ENCODE assay signal across 8 mouse cellular contexts in the genomic region with DNA sequence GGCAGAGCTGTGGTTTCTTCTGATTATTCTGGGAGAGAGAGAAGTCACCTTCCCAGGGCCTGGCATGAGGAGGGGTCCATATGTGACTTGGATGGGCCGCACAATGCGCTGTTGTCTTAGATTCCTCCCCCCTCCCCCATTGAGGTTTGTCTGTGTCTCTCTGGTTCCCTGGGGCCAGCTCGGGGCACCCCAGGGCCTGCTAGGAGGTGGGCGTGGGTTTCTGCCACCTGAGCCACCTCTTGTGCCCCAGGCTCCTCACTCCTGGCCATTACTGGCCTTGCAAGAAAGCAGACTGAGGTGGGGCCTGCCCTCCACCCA. TPM values are rescaled to one million over a fixed set of nuclear protein-coding genes. Genes with fewer than 3 reads are reported as not detected.
DNase-seq lines count a peak whose midpoint lies in the region; ATAC-seq and TF ChIP-seq lines count a peak whose summit lies in the region.

No protein-coding gene starts in this region.

- ATAC-seq in neural tube, embryonic 14.5 days (ENCODE audit: low read depth) = no peak

- no peak for TF ChIP-seq CTCF in liver, adult 2 months (IDR thresholded peaks at IDR 0.05; ENCODE audit: low read depth, low read length)
- no peak for TF ChIP-seq CTCF in embryonic fibroblast, embryonic 13.5 days (IDR thresholded peaks at IDR 0.05; ENCODE audit: borderline replicate concordance, insufficient read depth, low read length)

- H3K27ac ChIP-seq in liver, adult 2 months (replicated peaks; ENCODE audit: insufficient read depth, low read depth, low read length) = peak overlapping the region; percentile 19
- H3K27ac ChIP-seq in embryonic fibroblast, embryonic 13.5 days (ENCODE audit: insufficient read depth, low read length) = no peak overlapping the region
- H3K27ac ChIP-seq in limb, embryonic 10.5 days = peak overlapping the region; percentile 38; the same call in 1 of the 2 replicates
- H3K27ac ChIP-seq in neural tube, embryonic 14.5 days (ENCODE audit: low read depth, low read length) = no peak overlapping the region

- peak overlapping the region; percentile 73; the same call in 1 of the 2 replicates for H3K4me2 ChIP-seq in neural tube, embryonic 14.5 days (ENCODE audit: low read depth, low read length)

- WGBS in liver, adult 2 months = 53% methylated on average over 4 of the region's 4 CpGs
- WGBS in limb, embryonic 10.5 days = 79% methylated on average over 4 of the region's 4 CpGs
- WGBS in neural tube, embryonic 14.5 days = 72% methylated on average over 4 of the region's 4 CpGs

- H3K36me3 ChIP-seq in liver, adult 2 months (ENCODE audit: control insufficient read depth, insufficient read depth, low read length) = 0 out of 2 replicates have a peak, but pooled peaks cover 2% of the 10 kb centered on the region
- H3K36me3 ChIP-seq in limb, embryonic 10.5 days = peaks cover 40% of the 10 kb centered on the region
- H3K36me3 ChIP-seq in neural tube, embryonic 14.5 days (ENCODE audit: control insufficient read depth, insufficient read depth, low read length) = peaks cover 5% of the 10 kb centered on the region

- H3K9me3 ChIP-seq in limb, embryonic 10.5 days (replicated peaks) = no peaks in the 10 kb centered on the region
- no peaks in the 10 kb centered on the region for H3K9me3 ChIP-seq in neural tube, embryonic 14.5 days (ENCODE audit: control insufficient read depth, low read length)

- peaks cover 67% of the 10 kb centered on the region for H3K79me2 ChIP-seq in liver, adult 2 months (ENCODE audit: control insufficient read depth, insufficient read depth, low read length)

- H3K4me3 ChIP-seq in liver, adult 2 months (ENCODE audit: insufficient read depth, low read depth, low read length) = peak overlapping the region; percentile 5; the same call in 1 of the 2 replicates
- peak overlapping the region; percentile 85 for H3K4me3 ChIP-seq in embryonic fibroblast, embryonic 13.5 days (ENCODE audit: insufficient read depth, low read length)
- H3K4me3 ChIP-seq in limb, embryonic 10.5 days = peak overlapping the region; percentile 91
- H3K4me3 ChIP-seq in neural tube, embryonic 14.5 days (ENCODE audit: low read depth, low read length) = no peak overlapping the region

- no peak for DNase-seq in liver, adult 2 months (ENCODE audit: extremely low read depth, low read depth, low spot score)
- no peak for DNase-seq in liver
- DNase-seq in limb, embryonic 10.5 days (ENCODE audit: low spot score) = no peak
- no peak for DNase-seq in layer of hippocampus, adult 8-10 months (ENCODE audit: low spot score in 2 of 2)
- DNase-seq in kidney, adult 11 months = no peak
- no peak for DNase-seq in urinary bladder, adult 2 months (ENCODE audit: low spot score)

- peaks cover 22% of the 10 kb centered on the region for H3K4me1 ChIP-seq in liver, adult 2 months (ENCODE audit: control insufficient read depth, insufficient read depth, low read length)
- H3K4me1 ChIP-seq in embryonic fibroblast, embryonic 13.5 days (ENCODE audit: control insufficient read depth, insufficient read depth, low read length) = peaks cover 14% of the 10 kb centered on the region
- H3K4me1 ChIP-seq in limb, embryonic 10.5 days = peaks cover 80% of the 10 kb centered on the region
- peaks cover 47% of the 10 kb centered on the region for H3K4me1 ChIP-seq in neural tube, embryonic 14.5 days (ENCODE audit: control insufficient read depth, insufficient read depth, low read length)

- TF ChIP-seq POLR2A in liver, adult 2 months (IDR thresholded peaks at IDR 0.05; ENCODE audit: extremely low read depth, insufficient read depth, low read length) = no peak
- no peak for TF ChIP-seq POLR2A in embryonic fibroblast, embryonic 13.5 days (IDR thresholded peaks at IDR 0.05; ENCODE audit: low read depth, low read length)

- peak overlapping the region; percentile 32 for H3K9ac ChIP-seq in liver, adult 2 months (ENCODE audit: low read depth, low read length)
- no peak overlapping the region for H3K9ac ChIP-seq in neural tube, embryonic 14.5 days (replicated peaks; ENCODE audit: low read depth, low read length)

- H3K27me3 ChIP-seq in liver, adult 2 months (ENCODE audit: control insufficient read depth, insufficient read depth, low read length) = no peaks in the 10 kb centered on the region
- H3K27me3 ChIP-seq in limb, embryonic 10.5 days (ENCODE audit: low read depth, poor library complexity, severe bottlenecking) = peaks cover 16% of the 10 kb centered on the region
- peaks cover 6% of the 10 kb centered on the region; the same call in 1 of the 2 replicates for H3K27me3 ChIP-seq in neural tube, embryonic 14.5 days (ENCODE audit: control insufficient read depth, insufficient read depth, low read length)

RNA-seq across cellular contexts. Expression of gene Zbtb7a, which starts 4.5 kb away (rescaled TPM):
- 10.0 and 14.2 TPM in 2 replicates for total RNA-seq in liver, adult 2 months (2014; rRNA removed)
- polyA plus RNA-seq in liver, adult 2 months (2012; rRNA removed) = 28.6 and 34.0 TPM in 2 replicates
- polyA plus RNA-seq in embryonic fibroblast, embryonic 13.5 days (2011; ENCODE audit: insufficient read length, low read depth, missing spikeins) = 16.9 and 23.5 TPM in 2 replicates
- polyA plus RNA-seq in limb, embryonic 10.5 days (2016; fragmentation: Nextera tagmentation; extraction: Ambion mirVana) = 9.6 and 11.7 TPM in 2 replicates
- polyA plus RNA-seq in neural tube, embryonic 14.5 days (2014; fragmentation: Nextera tagmentation; extraction: Ambion mirVana) = 11.0 and 12.6 TPM in 2 replicates
- total RNA-seq in layer of hippocampus, adult 8-10 months (2022) = 100 to 1,000 TPM in 3 of 4 experiments, 10 to 100 TPM in 1; 94.8 to 118 (median 103) TPM
- polyA plus RNA-seq in urinary bladder, adult 2 months (2012; rRNA removed) = 30.0 and 39.0 TPM in 2 replicates

RNA-seq across cellular contexts. Expression of gene Pias4, which starts 28.2 kb away (rescaled TPM):
- total RNA-seq in liver, adult 2 months (2014; rRNA removed) = 8.9 and 10.1 TPM in 2 replicates
- 17.8 and 22.7 TPM in 2 replicates for polyA plus RNA-seq in liver, adult 2 months (2012; rRNA removed)
- polyA plus RNA-seq in embryonic fibroblast, embryonic 13.5 days (2011; ENCODE audit: insufficient read length, low read depth, missing spikeins) = 25.6 and 27.9 TPM in 2 replicates
- polyA plus RNA-seq in limb, embryonic 10.5 days (2016; fragmentation: Nextera tagmentation; extraction: Ambion mirVana) = 73.6 and 73.9 TPM in 2 replicates
- polyA plus RNA-seq in neural tube, embryonic 14.5 days (2014; fragmentation: Nextera tagmentation; extraction: Ambion mirVana) = 48.4 and 51.4 TPM in 2 replicates
- 10 to 100 TPM; 27.0 to 35.1 (median 31.7) TPM for total RNA-seq in layer of hippocampus, adult 8-10 months (2022)
- polyA plus RNA-seq in urinary bladder, adult 2 months (2012; rRNA removed) = 12.5 and 17.9 TPM in 2 replicates

RNA-seq across cellular contexts. Expression of gene Map2k2, which starts 33.8 kb away (rescaled TPM):
- total RNA-seq in liver, adult 2 months (2014; rRNA removed) = 46.6 and 61.1 TPM in 2 replicates
- 192 and 231 TPM in 2 replicates for polyA plus RNA-seq in liver, adult 2 months (2012; rRNA removed)
- polyA plus RNA-seq in embryonic fibroblast, embryonic 13.5 days (2011; ENCODE audit: insufficient read length, low read depth, missing spikeins) = 61.3 and 69.6 TPM in 2 replicates
- polyA plus RNA-seq in limb, embryonic 10.5 days (2016; fragmentation: Nextera tagmentation; extraction: Ambion mirVana) = 244 and 245 TPM in 2 replicates
- polyA plus RNA-seq in neural tube, embryonic 14.5 days (2014; fragmentation: Nextera tagmentation; extraction: Ambion mirVana) = 219 and 228 TPM in 2 replicates
- 100 to 1,000 TPM; 131 to 151 (median 135) TPM for total RNA-seq in layer of hippocampus, adult 8-10 months (2022)
- 119 TPM in 2 replicates for polyA plus RNA-seq in urinary bladder, adult 2 months (2012; rRNA removed)

RNA-seq across cellular contexts. Expression of gene Eef2, which starts 36.9 kb away (rescaled TPM):
- total RNA-seq in liver, adult 2 months (2014; rRNA removed) = 812 and 946 TPM in 2 replicates
- polyA plus RNA-seq in liver, adult 2 months (2012; rRNA removed) = 1,151 and 1,204 TPM in 2 replicates
- 1,643 and 1,827 TPM in 2 replicates for polyA plus RNA-seq in embryonic fibroblast, embryonic 13.5 days (2011; ENCODE audit: insufficient read length, low read depth, missing spikeins)
- polyA plus RNA-seq in limb, embryonic 10.5 days (2016; fragmentation: Nextera tagmentation; extraction: Ambion mirVana) = 575 and 611 TPM in 2 replicates
- 373 and 452 TPM in 2 replicates for polyA plus RNA-seq in neural tube, embryonic 14.5 days (2014; fragmentation: Nextera tagmentation; extraction: Ambion mirVana)
- total RNA-seq in layer of hippocampus, adult 8-10 months (2022) = 100 to 1,000 TPM; 820 to 960 (median 855) TPM
- polyA plus RNA-seq in urinary bladder, adult 2 months (2012; rRNA removed) = 1,109 and 1,486 TPM in 2 replicates

RNA-seq across cellular contexts. Expression of gene Creb3l3, which starts 40.8 kb away (rescaled TPM):
- 190 and 205 TPM in 2 replicates for total RNA-seq in liver, adult 2 months (2014; rRNA removed)
- 287 and 308 TPM in 2 replicates for polyA plus RNA-seq in liver, adult 2 months (2012; rRNA removed)
- 0.23 TPM in 1 of 2 replicates, not detected in the other for polyA plus RNA-seq in embryonic fibroblast, embryonic 13.5 days (2011; ENCODE audit: insufficient read length, low read depth, missing spikeins)
- polyA plus RNA-seq in limb, embryonic 10.5 days (2016; fragmentation: Nextera tagmentation; extraction: Ambion mirVana) = 0.58 and 0.66 TPM in 2 replicates
- 0.15 and 0.61 TPM in 2 replicates for polyA plus RNA-seq in neural tube, embryonic 14.5 days (2014; fragmentation: Nextera tagmentation; extraction: Ambion mirVana)
- total RNA-seq in layer of hippocampus, adult 8-10 months (2022) = under 1 TPM; 0.19 to 0.80 (median 0.68) TPM
- polyA plus RNA-seq in urinary bladder, adult 2 months (2012; rRNA removed) = 1.1 and 1.2 TPM in 2 replicates

Comparison
In these comparisons a context has a peak if more than half of its experiments do, and no peak if none do; other contexts are left out.
1. H3K27ac ChIP-seq: peak in liver, adult 2 months (single experiment) and limb, embryonic 10.5 days (single experiment); none in embryonic fibroblast, embryonic 13.5 days (single experiment) and neural tube, embryonic 14.5 days (single experiment).